Mouse (Mus musculus) C2C12 (cell line): ENCODE measurements at regions not wholly inside any gene's neighbourhood (a gene's known extent, or its start where the extent isn't known, plus 50 kb on each side); places are given as distances from the start of the nearest gene placed in this dataset.

Experiments used
- CEBPB ChIP-seq: IDR thresholded peaks from one replicate; pipeline ENCODE4 v1.6.1; 2011; ENCODE audit warnings: low read depth, mild to moderate bottlenecking, control low read depth, moderate library complexity
- CTCF ChIP-seq: IDR thresholded peaks from one replicate; pipeline ENCODE4 v1.5.1; 2011; ENCODE audit not compliant: control insufficient read depth, insufficient read depth, insufficient read length
- FOSL1 ChIP-seq: IDR thresholded peaks from one replicate; pipeline ENCODE4 v1.8.0; 2011; ENCODE audit warnings: mild to moderate bottlenecking, low read length; ENCODE audit not compliant: poor library complexity, insufficient read depth, severe bottlenecking
- MAX ChIP-seq: IDR thresholded peaks from one replicate; pipeline ENCODE4 v1.6.1; 2011; ENCODE audit warnings: mild to moderate bottlenecking, control low read depth

DNA sequence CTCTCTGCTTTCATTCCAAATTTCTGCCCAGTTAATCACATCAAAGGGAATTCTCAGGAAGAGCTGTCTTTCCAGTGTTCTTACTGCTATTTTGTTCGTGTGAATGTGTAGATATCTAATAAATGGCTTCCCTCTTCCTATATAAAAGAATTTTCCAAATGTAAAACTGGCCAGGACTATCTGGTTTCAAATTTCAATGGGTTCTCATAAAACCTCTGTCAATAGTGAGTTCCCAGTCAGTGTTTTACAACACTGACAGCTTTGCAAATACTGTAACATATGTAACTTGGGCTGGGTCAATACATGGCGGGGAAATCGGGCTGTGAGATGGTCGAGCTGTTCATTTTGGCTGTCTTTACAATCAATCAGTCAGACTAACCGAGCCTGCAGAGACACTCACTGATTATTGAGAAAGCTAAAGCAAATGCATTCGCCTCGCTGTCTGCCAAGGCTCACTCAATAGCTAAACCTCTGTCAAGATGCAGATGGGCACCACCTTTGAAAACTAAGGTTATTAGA is 155.0 kb upstream of the Slc24a2 start:
- TF ChIP-seq CTCF: no peak
- no peak for TF ChIP-seq MAX
- no peak for TF ChIP-seq FOSL1
- no peak for TF ChIP-seq CEBPB
